Mouse (Mus musculus) stomach, postnatal 0 days (tissue): ENCODE data around the gene Ap1g1. TPM values are rescaled to one million over a fixed set of nuclear protein-coding genes. Genes with fewer than 3 reads are reported as not detected.

Source experiments
- ATAC-seq: fragments of 200-750 bp; cut with Nextera tagmentation; 2 replicates; pipeline ENCODE4 v1.8.0; 2017; ENCODE audit not compliant: low FRiP score, low TSS enrichment
- DNase-seq: peaks from one replicate; pipeline ENCODE4 v3.0.0-alpha.2; 2016; ENCODE audit warnings: low spot score
- H3K27ac ChIP-seq: fragments of 300-500 bp; sonication (generic); replicated peaks from 2 replicates; pipeline ENCODE4 v1.5.1; 2014; ENCODE audit warnings: mild to moderate bottlenecking, control low read depth
- H3K27me3 ChIP-seq: fragments of 300-500 bp; sonication (generic); 2 replicates; pipeline ENCODE4 v1.6.1; 2014; ENCODE audit warnings: low read length; ENCODE audit not compliant: control insufficient read depth, insufficient read depth
- H3K36me3 ChIP-seq: fragments of 300-500 bp; sonication (generic); 2 replicates; pipeline ENCODE4 v1.6.1; 2014; ENCODE audit warnings: low read length, mixed read lengths; ENCODE audit not compliant: control insufficient read depth, insufficient read depth
- H3K4me1 ChIP-seq: fragments of 300-500 bp; sonication (generic); replicated peaks from 2 replicates; pipeline ENCODE4 v1.6.1; 2014; ENCODE audit warnings: antibody characterized with exemption; ENCODE audit not compliant: control insufficient read depth, insufficient read depth
- H3K4me2 ChIP-seq: fragments of 300-500 bp; sonication (generic); replicated peaks from 2 replicates; pipeline ENCODE4 v1.6.1; 2014; ENCODE audit warnings: low read depth, mild to moderate bottlenecking, control low read depth, moderate library complexity
- H3K4me3 ChIP-seq: fragments of 300-500 bp; sonication (generic); 2 replicates; pipeline ENCODE4 v1.5.1; 2014; ENCODE audit warnings: low read depth, low read length, control low read depth
- H3K9ac ChIP-seq: fragments of 300-500 bp; sonication (generic); 2 replicates; pipeline ENCODE4 v1.6.1; 2014; ENCODE audit warnings: mild to moderate bottlenecking, low read length, control low read depth, mixed read lengths
- H3K9me3 ChIP-seq: fragments of 300-500 bp; sonication (generic); 2 replicates; pipeline ENCODE4 v1.6.1; 2016; ENCODE audit warnings: low read length; ENCODE audit not compliant: control insufficient read depth
- CTCF ChIP-seq: IDR thresholded peaks from 2 replicates; pipeline ENCODE4 v1.5.1; 2016; ENCODE audit warnings: antibody characterized with exemption, low read depth, mild to moderate bottlenecking, moderate library complexity
- EP300 ChIP-seq: optimal IDR thresholded peaks from 2 replicates; pipeline ENCODE3; 2016; ENCODE audit warnings: antibody characterized with exemption
- WGBS: fragments of 180-500 bp; shearing (Covaris S2); extraction: QIAGEN DNeasy Blood & Tissue Kit; methylation state at CpG from one replicate; pipeline ENCODE4 v1.1.7; 2014; 5-methylcytosine and 5-hydroxymethylcytosine counted together
- polyA plus RNA-seq: library from polyadenylated mRNA; unstranded; fragments of >200 nt; fragmentation: Nextera tagmentation; extraction: Ambion mirVana; gene quantifications from 2 replicates; pipeline ENCODE4 v1.2.1, GENCODE M21; 2015

Ap1g1 gene
- 20.2 and 21.6 TPM in 2 replicates for polyA plus RNA-seq

GRCm38 (mm10) chr8:109778280-109778977 lies at the start of gene Ap1g1:
TSS of gene Ap1g1 (plus strand) at chr8:109778554.
- TF ChIP-seq CTCF (no peak), EP300 (peak; percentile 70)
- Histone ChIP-seq H3K36me3 (no peaks in the 10 kb centered on the region), H3K9me3 (no peaks in the 10 kb centered on the region), H3K27ac (peak within 1 kb of the TSS; percentile 99), H3K4me2 (peak within 1 kb of the TSS; percentile 60), H3K4me1 (peaks cover 3% of the 10 kb centered on the region; the same call in 1 of the 2 replicates), H3K27me3 (no peaks in the 10 kb centered on the region), H3K9ac (peak within 1 kb of the TSS; percentile 95), H3K4me3 (peak within 1 kb of the TSS; percentile 97)
- WGBS, result under 1% methylated on average over 55 of the region's 64 CpGs
- peak; percentile 98 for DNase-seq
- peak; percentile 99 for ATAC-seq

- 86% methylated on average over 3 of the region's 3 CpGs for WGBS
- H3K9me3 ChIP-seq, result no peaks in the 10 kb centered on the region
- peaks cover 12% of the 10 kb centered on the region for H3K36me3 ChIP-seq
- no peak overlapping the region for H3K27ac ChIP-seq
- H3K9ac ChIP-seq, result no peak overlapping the region
- TF ChIP-seq EP300 (no peak), CTCF (no peak)
- ATAC-seq (no peak), DNase-seq (no peak)
- H3K4me1 ChIP-seq, result peaks cover 1% of the 10 kb centered on the region; the same call in 1 of the 2 replicates
- no peaks in the 10 kb centered on the region for H3K27me3 ChIP-seq
- H3K4me2 ChIP-seq, result no peak overlapping the region
- no peak overlapping the region for H3K4me3 ChIP-seq
Observed at GRCm38 (mm10) chr8:109731012-109731411, 47.3 kb upstream of the Ap1g1 start.

GRCm38 (mm10) chr8:109734018-109734417 lies 44.3 kb upstream of the Ap1g1 start:
- whole genome bisulfite sequencing, result 76% methylated on average over 3 of the region's 3 CpGs
- Histone ChIP-seq H3K4me1 (peaks cover 6% of the 10 kb centered on the region; the same call in 1 of the 2 replicates), H3K27ac (no peak overlapping the region), H3K4me2 (no peak overlapping the region), H3K9ac (no peak overlapping the region), H3K4me3 (no peak overlapping the region), H3K36me3 (peaks cover 12% of the 10 kb centered on the region), H3K9me3 (no peaks in the 10 kb centered on the region), H3K27me3 (no peaks in the 10 kb centered on the region)
- no peak for TF ChIP-seq EP300
- no peak for TF ChIP-seq CTCF
- DNase-seq, result no peak
- no peak for ATAC-seq

- TF ChIP-seq CTCF (no peak), EP300 (no peak)
- peak overlapping the region; percentile 85 for H3K4me3 ChIP-seq
- H3K4me1 ChIP-seq, result peaks cover 6% of the 10 kb centered on the region; the same call in 1 of the 2 replicates
- H3K4me2 ChIP-seq, result peak overlapping the region; percentile 91
- H3K36me3 ChIP-seq, result peaks cover 10% of the 10 kb centered on the region
- H3K9me3 ChIP-seq, result no peaks in the 10 kb centered on the region
- H3K9ac ChIP-seq, result peak overlapping the region; percentile 96
- 0 out of 2 replicates have a peak, but pooled peaks have one; percentile 7 for ATAC-seq
- DNase-seq, result peak; percentile 22
- 4% methylated on average over 8 of the region's 8 CpGs for WGBS
- H3K27ac ChIP-seq, result peak overlapping the region; percentile 89
- no peaks in the 10 kb centered on the region for H3K27me3 ChIP-seq
Observed at GRCm38 (mm10) chr8:109736819-109737218, 41.5 kb upstream of the Ap1g1 start.

- DNase-seq (peak; percentile 92), ATAC-seq (peak; percentile 92)
- H3K27me3 ChIP-seq, result no peaks in the 10 kb centered on the region
- peak within 1 kb of the TSS; percentile 89 for H3K27ac ChIP-seq
- peaks cover 4% of the 10 kb centered on the region for H3K36me3 ChIP-seq
- H3K9ac ChIP-seq, result peak within 1 kb of the TSS; percentile 96
- TF ChIP-seq EP300 (no peak), CTCF (peak; percentile 77)
- H3K4me3 ChIP-seq, result peak within 1 kb of the TSS; percentile 85
- H3K4me2 ChIP-seq, result peak within 1 kb of the TSS; percentile 91
- no peaks in the 10 kb centered on the region for H3K9me3 ChIP-seq
- peaks cover 6% of the 10 kb centered on the region; the same call in 1 of the 2 replicates for H3K4me1 ChIP-seq
- WGBS, result under 1% methylated on average over 53 of the region's 59 CpGs
Observed at GRCm38 (mm10) chr8:109737237-109738048, 40.9 kb upstream of the Ap1g1 start, which contains the start of gene Atxn1l. TSS of gene Atxn1l (minus strand) at chr8:109737739.
